Mouse (Mus musculus): Measurements from ENCODE around the gene Ftsj3.

GRCm38 (mm10) chr11:106266431-106266830, 10.6 kb upstream of the Ftsj3 start:
- TF ChIP-seq USF1 (IDR thresholded peaks at IDR 0.05; ENCODE audit: low read depth) (no peak), CTCF (IDR thresholded peaks at IDR 0.05; ENCODE audit: control insufficient read depth, insufficient read depth, insufficient read length) (no peak), MAX (IDR thresholded peaks at IDR 0.05) (no peak)

Measured in C2C12 (cell line).